Mouse (Mus musculus): ENCODE data around the gene Map3k14. TPM values are rescaled to one million over a fixed set of nuclear protein-coding genes. Genes with fewer than 3 reads are reported as not detected.

Gene Map3k14
- 4.6 and 4.7 TPM in 2 replicates for polyA plus RNA-seq (2015; fragmentation: Nextera tagmentation; extraction: Ambion mirVana)

- Histone ChIP-seq H3K4me1 (ENCODE audit: control insufficient read depth, insufficient read depth, low read depth, low read length) (peaks cover 37% of the 10 kb centered on the region), H3K27ac (ENCODE audit: low read depth, low read length) (peak within 1 kb of the TSS; percentile 91), H3K27me3 (replicated peaks; ENCODE audit: control insufficient read depth, insufficient read depth, low read length) (no peaks in the 10 kb centered on the region), H3K4me3 (ENCODE audit: low read length) (peak within 1 kb of the TSS; percentile 79), H3K9me3 (ENCODE audit: control insufficient read depth, low read length) (no peaks in the 10 kb centered on the region), H3K9ac (ENCODE audit: low read depth, low read length) (peak within 1 kb of the TSS; percentile 84), H3K36me3 (ENCODE audit: control insufficient read depth, insufficient read depth, low read length) (no peaks in the 10 kb centered on the region), H3K4me2 (ENCODE audit: low read length) (peak within 1 kb of the TSS; percentile 91)
- peak; percentile 99 for ATAC-seq
- WGBS = under 1% methylated on average over 46 of the region's 55 CpGs
These were observed at the start of gene Map3k14 for GRCm38 (mm10) chr11:103267346-103268219. Map3k14 (minus strand) TSS chr11:103267472.

- ATAC-seq = no peak
- Histone ChIP-seq H3K4me2 (ENCODE audit: low read length) (no peak overlapping the region), H3K9me3 (ENCODE audit: control insufficient read depth, low read length) (no peaks in the 10 kb centered on the region), H3K9ac (ENCODE audit: low read depth, low read length) (no peak overlapping the region), H3K4me3 (ENCODE audit: low read length) (no peak overlapping the region), H3K4me1 (ENCODE audit: control insufficient read depth, insufficient read depth, low read depth, low read length) (peaks cover 7% of the 10 kb centered on the region), H3K36me3 (ENCODE audit: control insufficient read depth, insufficient read depth, low read length) (no peaks in the 10 kb centered on the region), H3K27ac (ENCODE audit: low read depth, low read length) (no peak overlapping the region), H3K27me3 (replicated peaks; ENCODE audit: control insufficient read depth, insufficient read depth, low read length) (no peaks in the 10 kb centered on the region)
- 80% methylated on average over 5 of the region's 5 CpGs for WGBS
These were observed 48.1 kb upstream of the Map3k14 start for GRCm38 (mm10) chr11:103315379-103315778.

DNA sequence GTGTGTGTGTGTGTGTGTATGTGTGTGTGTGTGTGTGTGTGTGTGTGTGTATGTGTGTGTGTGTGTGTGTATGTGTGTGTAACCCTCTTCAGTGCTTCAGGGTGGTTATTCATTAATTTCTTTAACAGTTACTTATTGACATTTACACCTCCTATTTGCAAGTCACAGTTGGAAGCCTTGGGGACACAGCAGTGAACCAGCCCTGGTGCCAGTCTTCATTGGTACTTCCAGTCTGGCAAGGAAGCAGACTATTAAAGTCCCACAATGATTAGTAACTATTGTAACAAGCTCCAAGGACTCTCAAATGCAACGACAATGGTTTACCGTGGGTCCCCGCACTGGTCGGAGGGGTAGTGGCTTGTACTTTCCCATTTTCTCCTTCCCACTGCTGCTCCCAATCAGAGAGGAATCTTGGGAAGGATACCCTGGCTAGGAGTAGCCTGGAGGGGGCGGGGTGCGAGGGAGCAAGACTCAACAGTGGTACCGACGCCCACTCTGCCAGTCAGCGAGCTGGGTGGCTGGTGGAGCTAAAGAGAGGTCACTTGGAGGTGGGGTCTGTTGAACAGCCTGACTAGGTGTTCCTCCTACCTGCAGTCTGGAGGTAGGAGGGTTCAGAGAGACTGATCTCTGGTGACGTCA is 47.6 kb upstream of the Map3k14 start:
- no peaks in the 10 kb centered on the region for H3K36me3 ChIP-seq (ENCODE audit: control insufficient read depth, insufficient read depth, low read length)
- H3K4me3 ChIP-seq (ENCODE audit: low read length) = no peak overlapping the region
- no peak overlapping the region for H3K4me2 ChIP-seq (ENCODE audit: low read length)
- WGBS = 71% methylated on average over 10 of the region's 10 CpGs
- ATAC-seq = no peak
- H3K4me1 ChIP-seq (ENCODE audit: control insufficient read depth, insufficient read depth, low read depth, low read length) = peaks cover 7% of the 10 kb centered on the region
- H3K9ac ChIP-seq (ENCODE audit: low read depth, low read length) = no peak overlapping the region
- H3K9me3 ChIP-seq (ENCODE audit: control insufficient read depth, low read length) = no peaks in the 10 kb centered on the region
- H3K27me3 ChIP-seq (replicated peaks; ENCODE audit: control insufficient read depth, insufficient read depth, low read length) = no peaks in the 10 kb centered on the region
- no peak overlapping the region for H3K27ac ChIP-seq (ENCODE audit: low read depth, low read length)

DNA sequence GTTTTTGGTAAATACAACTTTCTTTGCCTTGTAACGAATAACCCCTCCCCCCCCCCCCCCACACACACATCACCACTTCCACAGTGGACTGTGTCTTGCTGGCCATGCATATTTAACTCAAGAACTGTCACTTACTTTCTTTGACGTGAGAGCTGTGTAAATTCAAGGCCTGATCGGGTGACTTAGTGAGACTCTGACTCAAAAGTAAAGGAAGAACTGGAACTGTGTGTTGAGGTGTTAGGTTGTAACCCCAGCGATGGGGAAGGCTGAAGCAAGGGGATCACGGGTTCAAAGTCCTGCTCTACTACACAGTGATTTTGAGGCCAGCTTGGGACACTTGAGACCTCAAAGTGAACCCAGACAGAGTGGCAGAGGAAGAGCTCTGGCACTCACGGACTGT is 46.3 kb upstream of the Map3k14 start:
- Histone ChIP-seq H3K4me1 (ENCODE audit: control insufficient read depth, insufficient read depth, low read depth, low read length) (peaks cover 7% of the 10 kb centered on the region), H3K27me3 (replicated peaks; ENCODE audit: control insufficient read depth, insufficient read depth, low read length) (no peaks in the 10 kb centered on the region), H3K4me3 (ENCODE audit: low read length) (no peak overlapping the region), H3K27ac (ENCODE audit: low read depth, low read length) (no peak overlapping the region), H3K9me3 (ENCODE audit: control insufficient read depth, low read length) (no peaks in the 10 kb centered on the region), H3K9ac (ENCODE audit: low read depth, low read length) (no peak overlapping the region), H3K4me2 (ENCODE audit: low read length) (no peak overlapping the region), H3K36me3 (ENCODE audit: control insufficient read depth, insufficient read depth, low read length) (no peaks in the 10 kb centered on the region)
- ATAC-seq = no peak
- WGBS = 82% methylated on average over 6 of the region's 6 CpGs

- H3K36me3 ChIP-seq (ENCODE audit: control insufficient read depth, insufficient read depth, low read length) = no peaks in the 10 kb centered on the region
- no peak overlapping the region for H3K4me2 ChIP-seq (ENCODE audit: low read length)
- H3K27ac ChIP-seq (ENCODE audit: low read depth, low read length) = no peak overlapping the region
- 62% methylated on average over 8 of the region's 8 CpGs for WGBS
- H3K27me3 ChIP-seq (replicated peaks; ENCODE audit: control insufficient read depth, insufficient read depth, low read length) = no peaks in the 10 kb centered on the region
- no peak overlapping the region for H3K4me3 ChIP-seq (ENCODE audit: low read length)
- peaks cover 7% of the 10 kb centered on the region for H3K4me1 ChIP-seq (ENCODE audit: control insufficient read depth, insufficient read depth, low read depth, low read length)
- H3K9ac ChIP-seq (ENCODE audit: low read depth, low read length) = no peak overlapping the region
- no peaks in the 10 kb centered on the region for H3K9me3 ChIP-seq (ENCODE audit: control insufficient read depth, low read length)
- ATAC-seq = no peak
These were observed 45.5 kb upstream of the Map3k14 start for GRCm38 (mm10) chr11:103312655-103313255.

GRCm38 (mm10) chr11:103311960-103312611 is 44.8 kb upstream of the Map3k14 start:
- Histone ChIP-seq H3K27ac (ENCODE audit: low read depth, low read length) (no peak overlapping the region), H3K4me1 (ENCODE audit: control insufficient read depth, insufficient read depth, low read depth, low read length) (peaks cover 7% of the 10 kb centered on the region), H3K4me3 (ENCODE audit: low read length) (peak overlapping the region; percentile 35), H3K27me3 (replicated peaks; ENCODE audit: control insufficient read depth, insufficient read depth, low read length) (no peaks in the 10 kb centered on the region), H3K4me2 (ENCODE audit: low read length) (peak overlapping the region; percentile 78), H3K36me3 (ENCODE audit: control insufficient read depth, insufficient read depth, low read length) (no peaks in the 10 kb centered on the region), H3K9ac (ENCODE audit: low read depth, low read length) (peak overlapping the region; percentile 65), H3K9me3 (ENCODE audit: control insufficient read depth, low read length) (no peaks in the 10 kb centered on the region)
- WGBS = 7% methylated on average over 29 of the region's 30 CpGs
- 0 out of 2 replicates have a peak, but pooled peaks have one; percentile 30 for ATAC-seq

- ATAC-seq = no peak
- peaks cover 7% of the 10 kb centered on the region for H3K4me1 ChIP-seq (ENCODE audit: control insufficient read depth, insufficient read depth, low read depth, low read length)
- H3K9ac ChIP-seq (ENCODE audit: low read depth, low read length) = no peak overlapping the region
- no peaks in the 10 kb centered on the region for H3K36me3 ChIP-seq (ENCODE audit: control insufficient read depth, insufficient read depth, low read length)
- WGBS = 79% methylated on average over 10 of the region's 10 CpGs
- H3K4me2 ChIP-seq (ENCODE audit: low read length) = no peak overlapping the region
- H3K27ac ChIP-seq (ENCODE audit: low read depth, low read length) = no peak overlapping the region
- H3K4me3 ChIP-seq (ENCODE audit: low read length) = no peak overlapping the region
- H3K9me3 ChIP-seq (ENCODE audit: control insufficient read depth, low read length) = no peaks in the 10 kb centered on the region
- no peaks in the 10 kb centered on the region for H3K27me3 ChIP-seq (replicated peaks; ENCODE audit: control insufficient read depth, insufficient read depth, low read length)
These were observed 42.8 kb upstream of the Map3k14 start for GRCm38 (mm10) chr11:103309956-103310574.

DNA sequence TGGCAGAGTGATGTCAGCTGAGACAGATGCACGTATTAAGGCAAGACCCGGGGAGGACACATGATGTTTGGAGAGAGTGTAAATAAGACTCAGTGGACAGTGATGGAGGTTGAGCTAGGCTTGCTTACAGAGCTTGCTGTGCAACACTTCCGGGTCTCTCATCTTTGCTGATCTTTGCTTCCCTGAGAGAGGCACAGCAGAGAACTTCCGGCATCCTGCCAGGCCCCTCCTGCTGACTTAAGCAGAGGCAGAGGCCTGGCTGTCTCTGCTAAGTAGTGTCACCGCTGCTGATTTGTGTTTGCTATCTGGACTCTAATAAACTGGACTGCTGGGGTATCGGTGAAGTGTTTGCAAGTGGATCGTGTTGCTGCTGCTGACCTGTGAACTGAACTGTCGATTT is 40.6 kb upstream of the Map3k14 start:
- H3K27ac ChIP-seq (ENCODE audit: low read depth, low read length) = no peak overlapping the region
- no peaks in the 10 kb centered on the region for H3K36me3 ChIP-seq (ENCODE audit: control insufficient read depth, insufficient read depth, low read length)
- no peak overlapping the region for H3K9ac ChIP-seq (ENCODE audit: low read depth, low read length)
- peaks cover 7% of the 10 kb centered on the region for H3K4me1 ChIP-seq (ENCODE audit: control insufficient read depth, insufficient read depth, low read depth, low read length)
- H3K9me3 ChIP-seq (ENCODE audit: control insufficient read depth, low read length) = no peaks in the 10 kb centered on the region
- no peak for ATAC-seq
- no peak overlapping the region for H3K4me3 ChIP-seq (ENCODE audit: low read length)
- 81% methylated on average over 8 of the region's 8 CpGs for WGBS
- H3K4me2 ChIP-seq (ENCODE audit: low read length) = no peak overlapping the region
- H3K27me3 ChIP-seq (replicated peaks; ENCODE audit: control insufficient read depth, insufficient read depth, low read length) = no peaks in the 10 kb centered on the region

Data from hindbrain, embryonic 16.5 days (tissue).